Mouse (Mus musculus) lung, postnatal 4 days (tissue): ENCODE measurements at regions not wholly inside any gene's neighbourhood (a gene's known extent, or its start where the extent isn't known, plus 50 kb on each side); places are given as distances from the start of the nearest gene placed in this dataset.
A peak's percentile ranks its signal among the peaks of the same experiment; 100 is the strongest.

Experiments
- DNase-seq, 2 experiments: peaks; one replicate each; pipeline ENCODE4 v3.0.0; 2021

DNA sequence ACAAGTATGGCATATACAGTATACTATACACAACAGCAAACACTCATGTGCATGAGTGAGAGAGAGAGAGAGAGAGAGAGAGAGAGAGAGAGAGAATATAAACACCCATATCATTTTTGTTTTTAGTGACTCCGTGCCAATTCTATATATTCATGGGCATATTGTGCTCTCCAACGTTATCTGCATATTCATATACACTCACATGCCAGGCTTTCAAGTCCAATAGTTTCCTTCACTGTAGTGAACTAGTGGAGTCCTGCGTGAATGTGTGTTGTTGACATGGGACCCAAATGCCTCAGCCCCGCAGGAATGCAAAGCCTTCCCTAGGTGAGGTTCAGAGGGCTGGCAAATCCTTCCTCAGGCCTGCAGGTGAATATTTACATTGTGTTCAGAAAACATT is 53.4 kb upstream of the Nab1 start:
- DNase-seq = no peak

DNA sequence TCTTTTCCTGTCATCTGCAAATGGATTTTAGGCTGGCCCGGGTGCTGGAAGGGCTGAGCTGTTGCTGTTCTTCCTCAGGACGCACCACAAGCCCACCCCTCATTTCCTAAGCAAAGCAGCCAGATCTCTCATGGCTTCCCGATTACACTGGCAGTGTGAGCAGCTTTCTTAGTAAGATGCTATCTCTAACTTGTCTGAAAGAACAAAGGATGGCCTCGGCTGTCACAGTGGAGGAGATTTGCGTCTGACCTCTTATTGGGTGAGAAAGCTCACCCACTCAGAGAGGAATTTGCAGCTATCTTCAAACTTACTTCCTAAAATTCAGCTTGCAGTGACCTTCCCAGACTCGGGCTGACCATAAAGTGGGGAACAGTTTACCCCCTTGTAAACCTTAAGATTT is 64.7 kb upstream of the Nemp2 start:
- DNase-seq = no peak

DNA sequence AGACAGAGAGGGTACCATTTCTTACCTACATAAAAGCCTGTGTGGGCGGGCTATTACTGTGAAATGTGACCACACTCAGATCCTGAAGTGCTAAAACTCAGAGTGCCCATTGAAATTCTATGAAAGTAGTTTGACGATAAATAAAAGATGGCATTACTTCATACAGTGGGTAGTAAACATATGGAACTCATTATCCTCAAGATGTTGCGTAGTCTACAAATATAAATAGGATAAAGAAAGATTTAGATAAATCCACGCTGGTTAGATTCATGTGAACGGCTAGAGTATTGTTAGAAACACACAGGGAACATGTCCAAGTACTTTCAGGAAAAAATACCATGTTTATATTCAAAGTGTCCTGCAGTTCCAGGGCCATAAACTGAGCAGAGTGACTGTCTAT is 58.8 kb upstream of the Nemp2 start:
- no peak for DNase-seq

DNA sequence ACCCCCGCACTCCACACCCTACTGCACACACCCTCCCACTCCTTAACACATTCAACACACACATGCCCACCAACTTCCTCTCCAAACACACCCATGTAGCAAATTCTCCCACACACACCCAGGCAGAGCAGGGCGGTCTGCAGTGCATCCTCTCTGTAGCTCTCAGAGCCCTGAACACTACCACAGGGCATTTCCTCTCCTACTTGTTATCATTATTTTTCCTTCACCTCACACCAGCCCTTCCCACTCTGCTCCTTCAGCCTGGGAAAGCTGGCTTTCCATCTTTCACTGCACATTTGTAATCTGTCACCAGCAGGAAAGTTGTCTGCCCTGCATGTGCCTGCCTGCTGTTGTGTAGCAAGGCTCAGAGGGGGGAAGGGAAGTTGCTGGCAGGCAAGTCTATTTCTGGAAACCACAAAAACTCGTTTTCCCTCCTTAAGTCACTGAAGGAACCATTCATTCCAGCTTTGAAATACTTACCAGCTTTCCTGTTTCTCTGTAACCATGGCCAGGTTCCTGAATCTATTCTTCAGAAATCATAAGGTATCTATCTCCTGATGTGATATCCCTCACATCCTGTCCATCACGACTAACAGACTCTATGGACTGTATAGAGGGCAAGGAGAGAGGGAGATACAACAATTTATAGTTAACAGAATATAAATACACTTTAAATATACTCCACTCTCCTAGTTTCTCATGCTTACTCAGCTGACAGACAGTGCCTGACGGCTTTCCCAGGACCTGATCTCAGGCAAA is 52.0 kb upstream of the Nemp2 start:
- DNase-seq = peak; percentile 53 to 57

DNA sequence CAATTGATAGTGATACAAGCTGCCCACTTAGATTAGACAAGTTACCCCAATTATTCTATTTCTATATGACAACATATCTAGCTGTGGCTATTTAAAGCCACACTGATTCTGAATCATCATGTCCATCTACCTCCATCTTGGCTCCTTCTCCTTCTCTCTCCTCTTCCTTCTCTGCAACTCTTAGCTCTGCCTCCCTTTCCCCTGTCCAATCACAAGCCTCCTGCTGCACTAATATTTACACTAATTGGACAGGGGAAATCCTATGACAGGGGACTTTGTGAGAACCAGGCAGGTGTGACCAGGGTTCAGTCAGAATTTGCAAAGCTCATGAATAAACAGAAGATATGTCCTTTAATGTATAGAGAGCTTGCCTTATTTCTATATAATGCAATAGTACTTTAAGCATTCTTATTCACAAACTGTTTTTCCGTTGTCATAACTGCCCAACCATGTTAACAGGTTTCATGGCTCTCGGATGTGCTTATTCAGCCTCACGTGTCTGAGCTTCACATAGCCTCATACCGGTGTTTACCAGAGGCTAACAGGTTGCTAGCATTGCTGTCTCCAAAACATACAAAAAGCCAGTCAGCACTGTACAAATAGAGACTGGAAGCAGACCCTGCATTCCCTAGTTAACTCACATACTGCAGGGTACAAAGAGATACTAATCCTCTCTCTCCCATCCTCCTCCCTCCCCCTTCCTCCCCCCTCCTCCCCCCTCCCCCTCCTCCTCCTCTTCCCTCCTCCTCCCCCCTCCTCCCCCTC is 50.2 kb upstream of the Nemp2 start:
- DNase-seq = no peak
